Mouse (Mus musculus): ENCODE data around the gene Nceh1. TPM values are rescaled to one million over a fixed set of nuclear protein-coding genes. Genes with fewer than 3 reads are reported as not detected.

The Nceh1 gene
- polyA plus RNA-seq, 1 experiment, result 49.9 TPM

DNA sequence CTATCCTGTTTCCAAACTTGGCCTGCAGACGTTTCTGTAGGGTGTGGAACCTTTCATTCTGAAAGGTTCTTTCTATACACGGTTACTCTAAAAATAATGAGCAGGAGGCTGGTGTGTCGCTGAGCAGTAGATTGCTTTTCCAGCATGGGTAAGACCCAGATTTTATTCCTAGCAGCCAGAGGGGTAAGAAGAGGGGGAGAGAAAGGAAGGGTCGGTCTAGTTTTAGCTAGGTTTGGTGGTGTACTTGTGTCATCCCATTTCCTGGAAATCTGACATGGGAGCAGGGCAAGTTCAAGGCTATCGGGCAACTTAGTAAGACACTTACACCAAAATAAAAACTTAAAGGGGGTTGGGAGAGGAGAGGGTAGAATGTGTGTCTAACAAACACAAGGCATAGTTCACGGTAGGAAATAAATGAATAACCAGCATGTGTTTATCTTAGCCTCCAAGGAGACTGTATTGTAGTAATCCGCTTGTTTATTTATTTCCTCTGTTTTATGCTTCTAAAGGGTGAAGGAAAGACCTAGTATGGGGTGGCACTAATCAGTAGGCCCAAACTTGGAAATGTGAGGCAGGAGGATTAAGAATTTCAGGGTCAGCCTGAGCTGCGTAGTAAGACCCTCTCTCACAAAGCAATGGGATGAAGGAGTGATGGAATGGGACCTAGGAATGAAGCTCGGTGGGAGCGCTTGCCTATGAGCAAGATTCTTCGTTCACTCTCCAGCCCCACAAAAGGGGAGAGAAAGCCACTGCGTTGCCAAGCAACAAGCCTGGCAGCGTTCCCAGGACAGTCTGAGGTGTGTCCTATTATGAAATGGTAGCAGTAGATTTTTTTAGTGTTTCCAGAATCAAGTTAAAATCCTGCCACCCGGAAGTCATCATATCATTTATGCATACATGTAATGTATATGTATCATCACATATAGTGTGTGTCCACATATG is 6.8 kb downstream of the Nceh1 start:
- DNase-seq (ENCODE audit: extremely low spot score in 1 of 2, low spot score in 1 of 2), result peak; percentile 83 to 91

DNA sequence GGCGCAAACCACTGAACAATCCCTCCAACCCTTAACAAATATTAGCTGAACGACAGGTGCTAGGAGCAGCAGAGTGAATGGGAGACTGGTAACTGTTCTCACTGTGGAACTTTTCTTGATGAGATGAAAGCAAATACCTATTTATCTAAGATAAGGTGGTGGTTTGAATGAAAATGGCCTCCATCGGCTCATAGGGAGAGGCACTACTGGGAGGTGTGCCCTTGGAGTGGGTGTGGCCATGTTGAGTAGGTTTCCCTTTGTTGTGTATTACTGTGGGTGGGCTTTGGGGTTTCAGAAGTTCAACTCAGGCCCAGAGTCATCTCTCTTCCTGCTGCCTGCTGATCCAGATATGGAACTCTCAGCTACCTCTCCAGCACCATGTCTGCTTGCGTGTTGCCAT is 8.1 kb downstream of the Nceh1 start:
- DNase-seq (ENCODE audit: extremely low spot score in 1 of 2, low spot score in 1 of 2), result no peak

DNA sequence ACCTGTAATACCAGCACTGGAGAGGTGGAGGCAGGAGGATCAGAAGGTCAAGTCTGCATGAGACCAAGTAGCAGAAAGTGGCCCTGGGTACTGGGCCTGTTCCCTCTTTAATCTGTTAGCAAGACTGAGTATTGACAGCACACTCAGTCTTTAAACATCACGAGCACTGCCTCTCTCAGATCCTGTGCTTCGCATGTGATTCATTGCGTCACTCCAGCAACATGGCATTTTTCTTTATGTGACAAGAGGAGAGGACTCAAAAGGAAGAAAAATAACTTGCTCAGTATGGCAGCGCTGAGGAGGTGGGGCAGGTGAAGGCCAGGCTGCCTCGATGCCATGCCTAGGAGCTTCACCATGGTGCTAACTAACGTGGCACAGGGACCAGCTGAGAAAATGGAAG is 9.1 kb downstream of the Nceh1 start:
- no peak for DNase-seq (ENCODE audit: extremely low spot score in 1 of 2, low spot score in 1 of 2)

DNA sequence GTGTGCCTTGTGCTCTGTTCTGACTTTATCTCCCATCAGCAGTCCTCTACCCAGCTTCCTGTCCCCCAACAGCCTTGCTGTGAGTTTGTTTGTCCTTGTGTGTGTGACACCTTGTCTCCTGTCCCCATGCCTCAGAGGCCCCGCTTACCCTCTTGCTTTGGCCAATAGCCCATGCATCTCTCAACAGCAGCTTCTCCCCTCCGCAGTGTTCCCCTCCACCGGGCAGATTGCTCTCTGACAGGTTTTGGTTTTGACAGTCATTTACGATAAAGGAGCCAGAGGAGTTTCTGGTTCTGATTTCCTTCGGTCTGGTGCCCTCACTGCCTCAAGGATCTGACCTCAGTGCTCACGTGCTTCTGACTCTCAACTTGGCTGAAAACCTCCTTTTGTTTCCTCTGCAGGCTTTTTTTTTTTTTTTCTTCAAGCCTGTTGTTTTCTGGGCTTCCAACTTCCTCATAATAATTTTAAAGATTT is 11.1 kb downstream of the Nceh1 start:
- DNase-seq (ENCODE audit: extremely low spot score in 1 of 2, low spot score in 1 of 2), result no peak

DNA sequence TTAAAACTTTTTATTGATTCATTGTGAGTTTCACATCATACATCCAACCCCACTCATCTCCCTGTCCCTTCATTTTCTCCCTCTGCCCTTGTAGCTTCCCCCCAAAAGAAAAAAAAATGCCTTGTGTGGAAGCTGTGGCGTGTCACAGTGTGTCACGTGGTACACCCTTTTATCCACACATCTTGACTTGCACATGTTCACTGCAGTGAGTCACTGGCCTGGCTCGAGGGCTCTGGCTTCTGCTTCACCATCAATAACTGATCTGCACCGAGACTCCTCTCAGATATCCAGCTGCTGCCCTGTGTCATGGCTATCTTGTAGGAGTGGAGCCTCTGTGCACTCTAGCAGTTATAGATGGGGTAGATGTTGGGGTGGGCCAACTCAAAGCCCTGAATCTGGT is 12.4 kb downstream of the Nceh1 start:
- no peak for DNase-seq (ENCODE audit: extremely low spot score in 1 of 2, low spot score in 1 of 2)

GRCm38 (mm10) chr3:27195573-27196227 is 12.9 kb downstream of the Nceh1 start:
- DNase-seq (ENCODE audit: extremely low spot score in 1 of 2, low spot score in 1 of 2), result no peak

DNA sequence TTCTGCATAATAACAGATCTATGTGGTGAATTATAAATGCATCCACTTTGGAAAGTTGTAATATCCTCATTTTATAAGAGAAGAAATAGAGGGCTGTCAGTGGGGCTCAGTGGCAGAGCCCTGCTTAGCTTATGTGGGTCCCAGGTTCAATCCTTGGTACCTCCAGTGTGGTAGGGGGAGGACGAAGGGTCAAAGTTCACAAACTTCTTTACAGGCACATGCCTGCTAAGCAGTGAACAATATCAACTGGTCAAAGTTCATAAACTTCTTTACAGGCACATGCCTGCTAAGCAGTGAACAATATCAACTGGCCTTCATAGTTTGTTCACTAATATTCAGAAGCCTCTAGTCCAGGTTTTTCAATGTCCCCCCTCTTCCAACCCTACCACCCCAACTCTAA is 13.8 kb downstream of the Nceh1 start:
- no peak for DNase-seq (ENCODE audit: extremely low spot score in 1 of 2, low spot score in 1 of 2)

GRCm38 (mm10) chr3:27197816-27198215 is 15.1 kb downstream of the Nceh1 start:
- no peak for DNase-seq (ENCODE audit: extremely low spot score in 1 of 2, low spot score in 1 of 2)

DNA sequence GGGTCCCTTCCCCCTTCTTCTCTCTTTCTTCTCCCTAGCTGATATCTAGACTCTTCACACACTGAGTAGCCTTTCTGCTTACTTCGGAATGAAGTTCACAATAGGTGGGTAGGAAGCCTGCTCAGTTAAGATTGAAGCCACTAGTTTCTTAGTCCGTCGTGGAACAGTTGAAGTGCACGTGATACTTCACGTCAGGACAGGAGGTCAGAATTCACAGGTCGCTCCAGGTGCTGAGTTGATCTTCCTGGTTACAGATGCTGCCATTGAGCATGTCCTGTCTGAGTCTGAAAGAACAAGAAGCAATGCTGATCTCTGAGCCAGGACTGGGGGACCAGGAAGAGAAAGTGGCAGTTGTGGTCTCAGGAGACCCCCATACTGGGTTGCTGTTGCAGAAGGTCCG is 16.4 kb downstream of the Nceh1 start:
- no peak for DNase-seq (ENCODE audit: extremely low spot score in 1 of 2, low spot score in 1 of 2)

- no peak for DNase-seq (ENCODE audit: extremely low spot score in 1 of 2, low spot score in 1 of 2)
Measured at GRCm38 (mm10) chr3:27201728-27202411, 19.1 kb downstream of the Nceh1 start.

GRCm38 (mm10) chr3:27205068-27205467 is 22.3 kb downstream of the Nceh1 start:
- no peak for DNase-seq (ENCODE audit: extremely low spot score in 1 of 2, low spot score in 1 of 2)

- no peak for DNase-seq (ENCODE audit: extremely low spot score in 1 of 2, low spot score in 1 of 2)
Measured at GRCm38 (mm10) chr3:27205514-27206220, 22.9 kb downstream of the Nceh1 start.

DNA sequence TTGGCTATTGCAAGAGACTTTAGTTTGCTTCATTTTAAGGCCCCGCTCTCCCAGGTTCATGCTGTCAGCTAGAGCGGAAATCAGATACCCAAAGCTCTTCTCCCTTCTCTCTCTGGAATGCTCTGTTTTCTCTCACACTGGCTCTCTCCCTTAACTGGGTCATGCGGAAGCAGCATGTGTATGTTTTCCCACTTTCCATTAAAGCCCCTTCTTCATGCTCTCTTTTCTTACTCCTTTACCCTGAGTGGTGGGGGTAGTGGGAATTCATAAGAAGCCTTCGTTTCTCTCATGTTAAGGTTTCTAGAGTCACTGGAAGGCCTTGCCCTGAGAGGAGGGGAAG is 23.4 kb downstream of the Nceh1 start:
- DNase-seq (ENCODE audit: extremely low spot score in 1 of 2, low spot score in 1 of 2), result no peak

- DNase-seq (ENCODE audit: extremely low spot score in 1 of 2, low spot score in 1 of 2), result no peak
Measured at GRCm38 (mm10) chr3:27206577-27206976, 23.8 kb downstream of the Nceh1 start.

GRCm38 (mm10) chr3:27209707-27210106 is 26.9 kb downstream of the Nceh1 start:
- peak; percentile 49 to 81 for DNase-seq (ENCODE audit: extremely low spot score in 1 of 2, low spot score in 1 of 2)

DNA sequence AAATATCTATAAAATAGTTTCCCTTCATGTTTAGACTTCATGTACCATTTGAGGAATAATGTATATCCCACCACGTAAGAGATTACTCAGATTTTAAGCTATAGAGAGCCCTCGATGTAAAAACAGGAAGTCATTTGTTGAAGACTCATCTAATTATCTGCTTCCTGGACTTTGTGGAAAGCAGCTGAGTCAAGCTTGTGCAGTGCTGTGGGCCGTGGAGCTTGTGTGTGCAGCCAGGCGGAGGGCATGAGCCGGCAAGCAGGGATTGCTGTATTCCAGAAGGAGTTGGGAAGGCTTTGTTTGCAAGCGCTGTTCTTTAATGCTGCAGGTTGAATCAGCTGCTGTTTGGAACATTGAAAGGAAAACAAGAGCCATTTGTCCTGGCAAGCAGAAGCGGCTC is 27.5 kb downstream of the Nceh1 start:
- DNase-seq (ENCODE audit: extremely low spot score in 1 of 2, low spot score in 1 of 2), result no peak

DNA sequence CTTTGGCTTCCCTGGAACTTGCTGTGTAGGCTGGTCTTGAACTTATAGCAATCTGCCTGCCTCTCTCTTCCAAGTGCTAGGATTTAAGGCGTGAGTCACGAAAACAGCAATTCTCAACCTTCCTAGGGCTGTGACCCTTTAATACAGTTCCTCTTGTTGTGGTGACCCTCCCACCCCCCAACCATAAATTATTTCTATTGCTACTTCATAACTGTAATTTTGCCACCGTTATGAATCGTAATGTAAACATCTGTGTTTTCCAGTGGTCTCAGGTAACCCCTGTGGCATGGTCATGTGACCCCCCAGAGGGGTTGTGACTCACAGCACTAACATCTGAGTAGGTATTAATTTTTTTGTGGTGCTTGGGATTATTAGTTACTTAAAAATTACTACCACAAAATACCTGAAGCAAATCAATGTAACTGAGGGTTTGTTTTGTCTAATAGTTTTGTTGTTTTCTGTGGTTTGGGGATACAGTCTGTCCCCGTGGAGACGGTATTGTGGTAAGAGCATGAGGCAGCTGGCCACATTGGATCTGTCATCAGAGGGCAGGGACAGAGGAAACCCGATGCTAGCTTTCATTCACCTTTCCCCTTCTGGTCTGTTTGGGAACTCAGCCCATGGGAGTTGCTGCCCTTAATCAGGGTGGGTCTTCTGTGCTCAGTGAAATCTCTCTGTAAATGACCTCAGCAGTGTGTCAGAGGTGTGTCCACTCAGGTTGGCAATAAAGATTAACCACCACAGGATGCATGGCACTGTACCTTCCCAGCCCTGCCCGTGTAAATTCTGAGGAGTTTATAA is 31.5 kb downstream of the Nceh1 start:
- no peak for DNase-seq (ENCODE audit: extremely low spot score in 1 of 2, low spot score in 1 of 2)

DNA sequence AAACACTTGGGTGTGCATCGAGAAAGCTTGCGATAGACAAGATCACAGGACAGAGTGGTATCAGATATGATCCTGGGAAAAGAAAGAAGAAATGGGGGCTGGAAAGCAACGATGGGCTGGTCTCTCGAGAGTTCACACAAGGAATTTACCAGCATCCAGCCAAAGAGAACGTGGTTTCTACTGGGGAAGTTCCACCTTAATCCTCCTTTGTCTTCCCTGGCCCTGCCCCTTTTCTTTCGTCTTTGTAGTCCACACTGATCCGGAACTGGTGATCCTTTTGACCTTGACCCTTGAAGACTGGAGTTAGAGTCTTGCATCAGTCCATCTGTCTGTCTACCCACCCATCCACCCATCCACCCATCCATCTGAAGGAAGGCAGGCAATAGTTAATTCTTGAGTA is 34.6 kb downstream of the Nceh1 start:
- no peak for DNase-seq (ENCODE audit: extremely low spot score in 1 of 2, low spot score in 1 of 2)

- no peak for DNase-seq (ENCODE audit: extremely low spot score in 1 of 2, low spot score in 1 of 2)
Measured at GRCm38 (mm10) chr3:27218604-27219003, 35.8 kb downstream of the Nceh1 start.

DNA sequence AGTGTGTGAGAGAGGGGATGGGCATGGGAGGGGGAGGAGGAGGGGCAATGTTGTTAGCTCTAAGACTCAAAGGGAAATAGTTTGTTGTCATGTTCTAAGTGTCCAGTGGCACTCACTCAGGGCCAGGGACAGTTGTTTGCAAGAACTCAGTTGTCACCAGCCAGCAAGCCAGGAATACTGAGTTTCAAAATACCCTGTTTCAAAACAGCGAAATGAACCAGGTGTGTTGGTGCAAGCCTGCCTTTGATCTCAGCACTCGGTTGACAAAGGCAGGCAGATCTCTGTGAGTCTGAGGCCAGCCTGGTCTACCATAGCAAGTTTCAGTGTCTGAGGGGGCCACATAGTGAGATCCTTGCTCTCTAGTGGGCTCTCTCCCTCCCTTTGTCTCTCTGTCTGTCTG is 39.3 kb downstream of the Nceh1 start:
- DNase-seq (ENCODE audit: extremely low spot score in 1 of 2, low spot score in 1 of 2), result no peak
